Mouse (Mus musculus) G1E (cell line): ENCODE data around the gene Tnf.

Source experiments
- CTCF ChIP-seq: IDR thresholded peaks from 2 replicates; pipeline ENCODE4 v1.5.1; 2012; ENCODE audit warnings: low read depth, low read length, inconsistent platforms, mixed read lengths
- TAL1 ChIP-seq: conservative IDR thresholded peaks from 2 replicates; pipeline ENCODE4 v1.6.1; 2012; ENCODE audit warnings: low read depth, low read length, inconsistent platforms, mixed read lengths

DNA sequence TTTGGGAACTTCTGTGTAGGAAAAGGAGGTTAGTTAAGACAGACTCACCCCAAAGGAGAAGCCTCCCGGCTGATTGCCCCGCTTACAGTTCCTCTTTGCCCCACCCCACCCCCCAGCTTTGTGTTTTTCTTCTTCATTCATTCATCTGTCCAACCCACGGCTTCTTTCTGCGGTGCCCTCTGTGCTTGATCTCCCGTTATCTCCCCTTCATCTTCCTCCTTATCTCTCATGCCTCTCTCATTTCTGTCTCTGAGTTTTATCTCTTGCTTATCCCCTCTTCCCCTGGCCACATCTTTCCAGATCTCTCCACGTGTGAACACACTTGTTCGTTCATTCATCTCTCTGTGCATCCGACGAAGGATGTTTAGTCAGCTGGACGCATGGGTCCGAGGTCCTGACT is 679 bp downstream of the Tnf start:
- TF ChIP-seq TAL1 (no peak), CTCF (no peak)
